Mouse (Mus musculus) limb, embryonic 13.5 days (tissue): ENCODE measurements around the gene Rpl24. TPM values are rescaled to one million over a fixed set of nuclear protein-coding genes. Genes with fewer than 3 reads are reported as not detected.

Source experiments
- ATAC-seq: fragments of 200-750 bp; cut with Nextera tagmentation; 2 replicates; pipeline ENCODE4 v1.8.0; 2017; ENCODE audit warnings: low read depth, moderate number of reproducible peaks, moderate TSS enrichment; ENCODE audit not compliant: low FRiP score
- H3K27ac ChIP-seq: fragments of 300-500 bp; sonication (generic); 2 replicates; pipeline ENCODE4 v1.5.1; 2015; ENCODE audit warnings: inconsistent platforms, mild to moderate bottlenecking, moderate library complexity
- H3K27me3 ChIP-seq: fragments of 300-500 bp; sonication (generic); 2 replicates; pipeline ENCODE4 v1.6.1; 2015; ENCODE audit warnings: mild to moderate bottlenecking, inconsistent platforms
- H3K36me3 ChIP-seq: fragments of 300-500 bp; sonication (generic); 2 replicates; pipeline ENCODE4 v1.6.1; 2015; ENCODE audit warnings: inconsistent platforms, mild to moderate bottlenecking, moderate library complexity
- H3K4me1 ChIP-seq: fragments of 300-500 bp; sonication (generic); 2 replicates; pipeline ENCODE4 v1.6.1; 2015; ENCODE audit warnings: inconsistent platforms
- H3K4me2 ChIP-seq: fragments of 300-500 bp; sonication (generic); replicated peaks from 2 replicates; pipeline ENCODE4 v1.6.1; 2015; ENCODE audit warnings: inconsistent platforms, mild to moderate bottlenecking, moderate library complexity
- H3K4me3 ChIP-seq: fragments of 300-500 bp; sonication (generic); 2 replicates; pipeline ENCODE4 v1.5.1; 2015; ENCODE audit warnings: moderate library complexity, mild to moderate bottlenecking, inconsistent platforms
- H3K9ac ChIP-seq: fragments of 300-500 bp; sonication (generic); 2 replicates; pipeline ENCODE4 v1.6.1; 2015; ENCODE audit warnings: mild to moderate bottlenecking, inconsistent platforms
- H3K9me3 ChIP-seq: fragments of 300-500 bp; sonication (generic); 2 replicates; pipeline ENCODE4 v1.6.1; 2016; ENCODE audit warnings: inconsistent platforms
- WGBS: fragments of 180-500 bp; shearing (Covaris S2); methylation state at CpG from one replicate; pipeline ENCODE4 v1.1.7; 2015; 5-methylcytosine and 5-hydroxymethylcytosine counted together
- polyA plus RNA-seq: library from polyadenylated mRNA; unstranded; fragments of >200 nt; fragmentation: Nextera tagmentation; extraction: Ambion mirVana; gene quantifications from 2 replicates; pipeline ENCODE4 v1.2.1, GENCODE M21; 2015

Gene Rpl24
- polyA plus RNA-seq, 1 experiment from 2014 or later: 780 TPM

GRCm38 (mm10) chr16:55973431-55974255 is 7.6 kb downstream of the Rpl24 start, which contains the start of gene Zbtb11:
TSS of gene Zbtb11 (plus strand) at chr16:55973883.
- Histone ChIP-seq H3K27ac (peak within 1 kb of the TSS; percentile 92), H3K4me1 (peaks cover 40% of the 10 kb centered on the region), H3K4me2 (peak within 1 kb of the TSS; percentile 81), H3K36me3 (peaks cover 44% of the 10 kb centered on the region), H3K9ac (peak within 1 kb of the TSS; percentile 93), H3K4me3 (peak within 1 kb of the TSS; percentile 100), H3K27me3 (no peaks in the 10 kb centered on the region), H3K9me3 (no peaks in the 10 kb centered on the region)
- under 1% methylated on average over 73 of the region's 86 CpGs for WGBS
- peak; percentile 97 for ATAC-seq

GRCm38 (mm10) chr16:55974256-55974902 is 8.3 kb downstream of the Rpl24 start:
- peak; percentile 81 for ATAC-seq
- no peaks in the 10 kb centered on the region for H3K27me3 ChIP-seq

GRCm38 (mm10) chr16:55974903-55975285 is 8.8 kb downstream of the Rpl24 start:
- peaks cover 30% of the 10 kb centered on the region for H3K4me1 ChIP-seq
- 3% methylated on average over 14 of the region's 14 CpGs for WGBS
- peak overlapping the region; percentile 92 for H3K27ac ChIP-seq
- H3K9me3 ChIP-seq: no peaks in the 10 kb centered on the region
- peaks cover 31% of the 10 kb centered on the region for H3K36me3 ChIP-seq
- H3K27me3 ChIP-seq: no peaks in the 10 kb centered on the region
- H3K4me3 ChIP-seq: peak overlapping the region; percentile 100
- peak overlapping the region; percentile 93 for H3K9ac ChIP-seq
- peak; percentile 12; the same call in 1 of the 2 replicates for ATAC-seq
- peak overlapping the region; percentile 81 for H3K4me2 ChIP-seq

More at GRCm38 (mm10) chr16:55974256-55974902, 8.3 kb downstream of the Rpl24 start:
- Histone ChIP-seq H3K36me3 (peaks cover 36% of the 10 kb centered on the region), H3K4me3 (peak overlapping the region; percentile 100), H3K4me1 (peaks cover 35% of the 10 kb centered on the region), H3K4me2 (peak overlapping the region; percentile 81), H3K9me3 (no peaks in the 10 kb centered on the region), H3K9ac (peak overlapping the region; percentile 93), H3K27ac (peak overlapping the region; percentile 92)
- WGBS: under 1% methylated on average over 51 of the region's 55 CpGs

- Histone ChIP-seq H3K27me3 (no peaks in the 10 kb centered on the region), H3K36me3 (peaks cover 63% of the 10 kb centered on the region), H3K9ac (no peak overlapping the region), H3K4me3 (no peak overlapping the region), H3K4me2 (no peak overlapping the region), H3K9me3 (no peaks in the 10 kb centered on the region), H3K4me1 (no peaks in the 10 kb centered on the region), H3K27ac (no peak overlapping the region)
- WGBS: 90% methylated on average over 3 of the region's 3 CpGs
- ATAC-seq: no peak
These were observed 19.9 kb downstream of the Rpl24 start for GRCm38 (mm10) chr16:55986001-55986400.

- WGBS: 91% methylated on average over 4 of the region's 4 CpGs
- no peaks in the 10 kb centered on the region for H3K4me1 ChIP-seq
- H3K36me3 ChIP-seq: peaks cover 67% of the 10 kb centered on the region
- no peak overlapping the region for H3K4me2 ChIP-seq
- no peak for ATAC-seq
- H3K9ac ChIP-seq: no peak overlapping the region
- H3K9me3 ChIP-seq: no peaks in the 10 kb centered on the region
- H3K4me3 ChIP-seq: no peak overlapping the region
- no peaks in the 10 kb centered on the region for H3K27me3 ChIP-seq
- no peak overlapping the region for H3K27ac ChIP-seq
These were observed 24.2 kb downstream of the Rpl24 start for GRCm38 (mm10) chr16:55990311-55990710.

- H3K36me3 ChIP-seq: peaks cover 66% of the 10 kb centered on the region
- H3K27ac ChIP-seq: no peak overlapping the region
- no peaks in the 10 kb centered on the region for H3K9me3 ChIP-seq
- no peaks in the 10 kb centered on the region for H3K4me1 ChIP-seq
- H3K4me3 ChIP-seq: no peak overlapping the region
- no peaks in the 10 kb centered on the region for H3K27me3 ChIP-seq
- H3K4me2 ChIP-seq: no peak overlapping the region
- no peak for ATAC-seq
- no peak overlapping the region for H3K9ac ChIP-seq
- WGBS: 92% methylated on average over 2 of the region's 2 CpGs
These were observed 28.2 kb downstream of the Rpl24 start for GRCm38 (mm10) chr16:55994235-55994634.

- Histone ChIP-seq H3K9me3 (no peaks in the 10 kb centered on the region), H3K36me3 (peaks cover 60% of the 10 kb centered on the region), H3K4me3 (no peak overlapping the region), H3K4me2 (no peak overlapping the region), H3K9ac (no peak overlapping the region), H3K4me1 (no peaks in the 10 kb centered on the region), H3K27ac (no peak overlapping the region), H3K27me3 (no peaks in the 10 kb centered on the region)
- WGBS: 95% methylated on average over 11 of the region's 11 CpGs
- no peak for ATAC-seq
These were observed 40.7 kb downstream of the Rpl24 start for GRCm38 (mm10) chr16:56006798-56007197.

- Histone ChIP-seq H3K4me3 (no peak overlapping the region), H3K36me3 (peaks cover 60% of the 10 kb centered on the region), H3K9me3 (no peaks in the 10 kb centered on the region), H3K27ac (no peak overlapping the region), H3K4me1 (no peaks in the 10 kb centered on the region), H3K4me2 (no peak overlapping the region), H3K9ac (no peak overlapping the region), H3K27me3 (no peaks in the 10 kb centered on the region)
- ATAC-seq: no peak
- 91% methylated on average over 1 of the region's 1 CpGs for WGBS
These were observed 42.8 kb downstream of the Rpl24 start for GRCm38 (mm10) chr16:56008862-56009261.

GRCm38 (mm10) chr16:56012789-56013743 is 47.0 kb downstream of the Rpl24 start:
- Histone ChIP-seq H3K4me1 (no peaks in the 10 kb centered on the region), H3K4me3 (no peak overlapping the region), H3K9me3 (no peaks in the 10 kb centered on the region), H3K27me3 (no peaks in the 10 kb centered on the region), H3K36me3 (peaks cover 53% of the 10 kb centered on the region), H3K9ac (no peak overlapping the region), H3K27ac (no peak overlapping the region), H3K4me2 (no peak overlapping the region)
- no peak for ATAC-seq
- WGBS: 86% methylated on average over 10 of the region's 10 CpGs

- Histone ChIP-seq H3K27ac (no peak overlapping the region), H3K27me3 (no peaks in the 10 kb centered on the region), H3K4me2 (no peak overlapping the region), H3K4me1 (no peaks in the 10 kb centered on the region), H3K9ac (no peak overlapping the region), H3K9me3 (no peaks in the 10 kb centered on the region), H3K36me3 (peaks cover 59% of the 10 kb centered on the region), H3K4me3 (no peak overlapping the region)
- 89% methylated on average over 7 of the region's 7 CpGs for WGBS
- no peak for ATAC-seq
These were observed 48.0 kb downstream of the Rpl24 start for GRCm38 (mm10) chr16:56014076-56014475.

- Histone ChIP-seq H3K36me3 (peaks cover 57% of the 10 kb centered on the region), H3K4me1 (no peaks in the 10 kb centered on the region), H3K9ac (no peak overlapping the region), H3K27me3 (no peaks in the 10 kb centered on the region), H3K4me3 (no peak overlapping the region), H3K4me2 (no peak overlapping the region), H3K27ac (no peak overlapping the region), H3K9me3 (no peaks in the 10 kb centered on the region)
- WGBS: 95% methylated on average over 7 of the region's 7 CpGs
- ATAC-seq: no peak
These were observed 53.6 kb downstream of the Rpl24 start for GRCm38 (mm10) chr16:56019660-56020059.
